Mouse (Mus musculus): ENCODE measurements around the gene Ldb3. TPM values are rescaled to one million over a fixed set of nuclear protein-coding genes. Genes with fewer than 3 reads are reported as not detected.

Gene Ldb3
- total RNA-seq, 2 experiments from 2014 or later = 2,135 to 2,411 TPM

DNA sequence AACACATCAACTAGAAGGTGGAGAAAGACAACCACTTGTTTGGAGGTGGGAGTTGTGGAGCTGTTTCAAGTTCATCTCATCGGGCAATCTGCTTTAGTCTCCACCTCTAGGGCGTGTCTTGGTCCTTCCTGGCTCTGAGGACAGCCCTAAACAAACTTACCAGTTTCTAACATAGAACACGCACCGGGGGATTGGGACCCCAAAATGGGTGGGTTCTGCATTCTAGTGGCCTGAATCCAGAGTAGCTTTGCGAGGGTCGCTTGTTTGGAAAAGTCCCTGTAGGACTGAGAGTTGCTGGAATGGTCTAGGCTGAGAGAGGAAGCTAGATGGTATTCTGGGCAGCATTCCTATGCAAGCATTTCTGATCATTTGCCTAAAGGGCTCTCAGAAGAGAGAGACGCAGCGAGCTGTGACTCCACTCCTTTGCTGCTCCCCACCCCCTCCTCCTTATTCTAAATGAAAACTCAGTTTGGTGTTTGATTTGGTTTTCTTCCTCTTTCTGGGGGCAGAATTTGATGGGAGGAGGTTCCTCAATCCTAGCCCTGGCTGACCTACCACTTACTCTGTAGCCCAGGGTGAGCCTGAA is 70.4 kb downstream of the Ldb3 start:
- no peak for DNase-seq
- intact Hi-C loops (cut with DNase I) = no loop called here

DNA sequence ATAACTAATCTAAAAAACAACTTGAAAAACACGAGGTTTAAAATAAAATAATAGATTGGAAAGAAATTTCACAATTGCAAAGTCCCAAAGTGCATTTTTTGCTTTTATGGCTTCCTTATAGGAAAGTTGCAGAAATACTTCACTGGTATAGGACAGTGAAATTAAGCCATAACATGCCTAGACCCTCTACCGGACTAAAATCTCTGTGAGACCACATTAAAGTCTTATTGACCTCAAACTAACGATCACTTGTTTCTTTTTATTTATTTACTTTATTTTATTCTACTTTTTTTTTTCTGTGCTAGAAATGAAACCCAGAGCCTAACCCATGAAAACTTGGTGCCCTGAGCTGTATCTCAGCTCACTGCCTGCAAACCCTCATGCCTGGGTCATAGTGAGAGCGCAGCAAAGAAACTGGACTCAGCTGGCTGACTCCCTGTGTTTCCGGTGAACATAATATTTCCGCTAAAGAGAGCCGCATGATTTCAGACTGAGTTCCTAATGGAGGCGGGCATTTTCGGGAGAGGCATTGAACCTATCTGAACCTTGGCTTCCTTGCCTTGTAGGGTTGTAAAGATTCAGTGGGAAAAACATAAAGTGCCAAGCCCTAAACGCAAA is 71.4 kb downstream of the Ldb3 start:
- intact Hi-C loops (cut with DNase I) = no loop called here
- DNase-seq = no peak

- intact Hi-C loops (cut with DNase I) = no loop called here
- DNase-seq = no peak
Measured at GRCm38 (mm10) chr14:34515860-34516259, 72.6 kb downstream of the Ldb3 start.

- DNase-seq = no peak
- intact Hi-C loops (cut with DNase I) = no loop called here
Measured at GRCm38 (mm10) chr14:34514120-34514519, 74.4 kb downstream of the Ldb3 start.

DNA sequence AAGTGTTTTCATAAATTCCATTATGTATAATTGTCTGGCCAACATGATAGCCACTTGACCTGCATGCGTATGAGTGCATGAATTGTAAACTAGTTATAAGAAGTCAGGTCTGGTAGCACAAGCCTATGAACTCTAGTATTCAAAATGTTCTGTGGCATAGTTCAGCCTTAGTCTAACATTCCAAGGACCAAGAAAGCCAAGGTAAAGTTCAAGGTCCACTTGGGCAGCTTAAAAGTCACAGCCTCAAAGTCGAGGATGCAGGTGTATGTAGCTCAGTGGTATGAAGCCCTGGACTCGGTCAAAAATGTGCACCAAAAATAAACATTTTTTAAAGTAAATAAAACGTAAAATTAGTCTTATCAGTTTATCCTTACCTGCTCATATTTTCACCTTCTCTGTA is 75.9 kb downstream of the Ldb3 start:
- intact Hi-C loops (cut with DNase I) = no loop called here
- no peak for DNase-seq

DNA sequence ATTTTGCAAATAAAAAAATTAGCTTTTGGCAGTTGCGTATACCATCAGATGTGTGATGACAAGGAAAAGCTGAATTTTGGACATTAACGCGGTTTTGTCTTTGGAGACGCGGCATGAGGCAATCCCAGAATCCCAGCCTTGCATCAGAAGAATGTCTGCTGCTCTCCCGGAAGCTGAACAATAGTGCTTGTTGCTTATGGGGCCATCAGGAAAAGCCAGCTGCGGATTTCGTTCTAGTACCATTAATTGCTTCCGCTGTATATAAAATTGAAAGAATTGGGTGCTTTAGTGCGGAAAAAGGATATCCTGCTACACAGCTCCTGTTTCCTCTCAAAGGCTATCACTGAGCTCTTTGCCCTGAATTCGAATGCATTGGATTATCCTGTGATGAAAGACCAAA is 76.6 kb downstream of the Ldb3 start:
- DNase-seq = no peak
- intact Hi-C loops (cut with DNase I) = no loop called here

GRCm38 (mm10) chr14:34508842-34509439 is 79.5 kb downstream of the Ldb3 start:
- intact Hi-C loops (cut with DNase I) = no loop called here
- DNase-seq = no peak

- intact Hi-C loops (cut with DNase I) = no loop called here
- no peak for DNase-seq
Measured at GRCm38 (mm10) chr14:34508187-34508840, 80.2 kb downstream of the Ldb3 start.

- DNase-seq = no peak
- intact Hi-C loops (cut with DNase I) = no loop called here
Measured at GRCm38 (mm10) chr14:34505309-34505708, 83.2 kb downstream of the Ldb3 start.

DNA sequence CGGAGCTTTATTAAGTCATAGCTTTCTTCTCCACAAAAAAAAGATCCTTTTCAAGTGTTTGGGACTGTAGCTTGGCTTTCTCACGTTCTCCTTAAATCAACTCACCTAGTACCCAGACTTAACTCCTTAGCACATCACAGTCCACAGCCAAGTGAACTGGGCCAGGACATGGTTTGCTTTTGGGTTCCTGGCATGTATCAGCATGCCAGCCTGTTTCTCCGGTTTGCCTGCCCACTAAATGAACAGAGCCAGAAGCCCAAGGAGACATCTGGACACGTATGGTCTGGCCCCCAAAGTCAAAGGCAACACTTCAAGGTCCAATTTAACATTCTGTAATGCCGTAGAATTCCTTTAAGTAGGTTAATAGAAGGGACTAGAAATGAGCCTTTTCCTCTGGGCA is 84.1 kb downstream of the Ldb3 start:
- DNase-seq = no peak
- intact Hi-C loops (cut with DNase I) = loop anchor here (5.0 kb wide), 1 partner anchor 42 kb away; no protein-coding TSS in a partner anchor

DNA sequence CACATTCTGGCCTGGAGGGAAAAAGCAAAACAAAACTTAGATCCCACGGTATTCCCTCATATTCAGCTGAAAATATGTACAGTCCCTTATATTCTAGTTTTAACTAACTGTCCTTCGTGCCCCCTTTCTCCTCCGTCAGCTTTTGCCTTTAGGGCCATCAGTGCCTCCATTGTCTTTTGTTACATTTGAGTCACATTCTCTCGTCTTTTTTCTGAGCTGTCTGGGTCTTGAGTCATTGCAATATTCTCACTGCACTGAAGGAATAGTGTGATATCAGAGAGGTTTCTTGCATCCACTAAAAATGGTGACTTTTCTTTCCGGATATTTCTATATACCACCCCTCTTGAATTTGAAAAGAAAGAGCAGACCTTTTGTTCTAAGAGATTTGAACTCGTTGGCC is 84.7 kb downstream of the Ldb3 start:
- intact Hi-C loops (cut with DNase I) = loop anchor here (5.0 kb wide), 1 partner anchor 41 kb away; no protein-coding TSS in a partner anchor
- no peak for DNase-seq

GRCm38 (mm10) chr14:34503325-34503647 is 85.2 kb downstream of the Ldb3 start, which contains the start of gene Bmpr1a:
Gene Bmpr1a, minus strand, starts transcription at chr14:34503341.
- DNase-seq = no peak
- intact Hi-C loops (cut with DNase I) = loop anchor here (5.0 kb wide), 1 partner anchor 41 kb away; no protein-coding TSS in a partner anchor

GRCm38 (mm10) chr14:34502475-34503324 is 85.8 kb downstream of the Ldb3 start:
- intact Hi-C loops (cut with DNase I) = loop anchor here (5.0 kb wide), 1 partner anchor 40 kb away; no protein-coding TSS in a partner anchor
- peak; percentile 81 to 82 for DNase-seq

GRCm38 (mm10) chr14:34501804-34502474 is 86.5 kb downstream of the Ldb3 start:
- intact Hi-C loops (cut with DNase I) = loop anchor here (5.0 kb wide), 1 partner anchor 40 kb away; no protein-coding TSS in a partner anchor
- DNase-seq = peak; percentile 13 to 61

DNA sequence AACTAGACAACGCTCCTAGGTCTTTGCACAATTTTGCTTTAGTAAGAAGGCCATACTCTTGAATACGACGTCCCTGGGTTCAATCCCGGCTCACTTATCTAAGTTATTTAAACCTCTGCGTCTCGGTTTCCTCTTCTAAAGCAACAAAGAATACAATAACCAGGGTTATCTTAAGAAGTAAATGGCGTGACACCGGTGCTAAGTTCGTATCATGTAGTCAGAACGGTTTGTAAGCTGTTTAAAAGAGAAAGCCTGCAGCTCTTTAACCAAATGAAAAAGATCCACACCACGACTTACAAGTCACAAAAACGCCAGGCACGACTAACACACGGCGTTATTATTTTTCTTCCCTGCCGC is 87.1 kb downstream of the Ldb3 start:
- intact Hi-C loops (cut with DNase I) = loop anchor here (5.0 kb wide), 1 partner anchor 39 kb away; no protein-coding TSS in a partner anchor
- DNase-seq = no peak

DNA sequence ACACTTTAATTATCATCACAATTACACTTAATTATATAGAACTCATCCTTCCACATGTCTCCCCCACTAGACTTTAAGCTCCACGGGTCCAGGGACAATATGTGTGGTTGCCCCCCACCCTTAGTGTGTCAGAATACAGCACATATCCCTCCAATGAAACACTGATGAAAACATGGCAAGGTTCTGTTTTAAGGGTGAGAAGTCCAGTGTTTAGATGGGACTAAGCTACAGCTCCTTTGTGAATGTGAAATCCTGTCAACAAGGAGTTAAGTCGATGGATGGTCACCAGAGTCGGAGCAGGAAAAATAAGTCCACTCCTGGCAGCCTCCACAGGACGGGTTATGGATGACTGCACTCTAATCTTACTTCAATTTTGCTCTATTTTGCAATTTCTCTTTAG is 88.2 kb downstream of the Ldb3 start:
- intact Hi-C loops (cut with DNase I) = loop anchor here (5.0 kb wide), 1 partner anchor 38 kb away; no protein-coding TSS in a partner anchor
- no peak for DNase-seq

- intact Hi-C loops (cut with DNase I) = loop anchor here (5.0 kb wide), 1 partner anchor 37 kb away; no protein-coding TSS in a partner anchor
- no peak for DNase-seq
Measured at GRCm38 (mm10) chr14:34499664-34500063, 88.8 kb downstream of the Ldb3 start.

- no peak for DNase-seq
- intact Hi-C loops (cut with DNase I) = no loop called here
Measured at GRCm38 (mm10) chr14:34497346-34497745, 91.1 kb downstream of the Ldb3 start.

GRCm38 (mm10) chr14:34493682-34494081 is 94.8 kb downstream of the Ldb3 start:
- intact Hi-C loops (cut with DNase I) = no loop called here
- no peak for DNase-seq

- intact Hi-C loops (cut with DNase I) = no loop called here
- no peak for DNase-seq
Measured at GRCm38 (mm10) chr14:34492688-34493087, 95.8 kb downstream of the Ldb3 start.

Measured in gastrocnemius, postnatal 36 days (tissue).